Mouse (Mus musculus): ENCODE measurements around the gene Grik3.
A peak's percentile ranks its signal among the peaks of the same experiment; 100 is the strongest.

GRCm38 (mm10) chr4:125481256-125481655 is 9.2 kb upstream of the Grik3 start:
- peak; percentile 52 for TF ChIP-seq BHLHE40 (IDR thresholded peaks at IDR 0.05; ENCODE audit: low read depth, low read length)
- TF ChIP-seq CTCF (conservative IDR thresholded peaks at IDR 0.05 in 1 of 2, IDR thresholded peaks at IDR 0.05 in 1 of 2; ENCODE audit: low read depth in 2 of 2, low read length in 2 of 2) = no peak
- no peak for TF ChIP-seq NRF1 (IDR thresholded peaks at IDR 0.05; ENCODE audit: low read depth, low read length)
- no peak for TF ChIP-seq NELFE (IDR thresholded peaks at IDR 0.05; ENCODE audit: low read depth, low read length)
- no peak for TF ChIP-seq ZC3H11A (IDR thresholded peaks at IDR 0.05; ENCODE audit: low read depth, low read length)
- TF ChIP-seq USF2 (conservative IDR thresholded peaks at IDR 0.05; ENCODE audit: low read depth, low read length) = no peak

Data from CH12.LX (cell line).